Mouse (Mus musculus): ENCODE data around the gene Iqcn.

The Iqcn gene

DNA sequence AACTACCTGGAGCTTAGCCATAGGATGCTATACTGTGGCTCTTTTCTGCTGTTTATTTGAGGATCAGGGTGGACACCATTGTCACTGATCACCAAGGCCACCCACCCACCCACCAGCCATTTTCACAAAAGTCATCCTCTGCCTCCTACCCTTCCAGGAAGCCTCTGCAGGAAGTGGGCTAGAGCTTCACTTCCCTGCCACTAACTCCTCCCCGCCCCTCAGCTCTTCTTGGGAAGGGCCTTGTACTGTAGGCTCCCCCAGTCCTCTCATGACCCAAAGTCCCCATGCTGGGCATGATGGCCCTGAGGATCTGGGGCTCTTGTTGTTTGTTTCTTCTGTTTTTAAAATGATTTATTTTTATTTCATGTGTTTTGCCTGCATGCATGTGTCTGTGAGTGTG lies 27.9 kb upstream of the Iqcn start:
- in situ Hi-C loops (cut with MboI, MseI), result no loop called here

DNA sequence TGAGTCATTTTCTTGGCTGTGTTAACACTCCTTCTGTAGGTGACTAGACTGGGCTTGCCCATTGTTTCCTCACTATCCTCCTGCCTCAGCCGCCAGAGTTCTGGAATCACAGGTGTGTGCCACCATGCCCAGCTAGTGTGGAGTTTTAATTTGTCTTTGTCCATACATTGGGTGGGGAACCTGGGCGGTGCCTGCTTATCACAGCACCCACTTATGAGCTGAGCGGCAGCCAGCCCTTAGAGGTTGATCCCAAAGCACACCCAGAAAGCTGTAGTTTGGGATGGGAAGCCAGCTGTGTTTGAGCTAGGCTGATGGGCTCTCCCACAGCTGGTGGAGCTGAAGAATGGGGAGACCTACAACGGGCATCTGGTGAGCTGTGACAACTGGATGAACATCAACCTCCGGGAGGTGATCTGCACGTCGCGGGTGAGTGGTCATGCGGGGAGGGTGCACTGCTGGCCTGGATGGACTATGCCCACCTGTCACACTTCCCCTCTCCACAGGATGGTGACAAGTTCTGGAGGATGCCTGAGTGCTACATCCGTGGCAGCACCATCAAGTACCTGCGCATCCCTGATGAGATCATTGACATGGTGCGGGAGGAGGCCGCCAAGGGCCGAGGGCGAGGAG lies 25.7 kb upstream of the Iqcn start:
- in situ Hi-C loops (cut with MboI, MseI), result no loop called here

DNA sequence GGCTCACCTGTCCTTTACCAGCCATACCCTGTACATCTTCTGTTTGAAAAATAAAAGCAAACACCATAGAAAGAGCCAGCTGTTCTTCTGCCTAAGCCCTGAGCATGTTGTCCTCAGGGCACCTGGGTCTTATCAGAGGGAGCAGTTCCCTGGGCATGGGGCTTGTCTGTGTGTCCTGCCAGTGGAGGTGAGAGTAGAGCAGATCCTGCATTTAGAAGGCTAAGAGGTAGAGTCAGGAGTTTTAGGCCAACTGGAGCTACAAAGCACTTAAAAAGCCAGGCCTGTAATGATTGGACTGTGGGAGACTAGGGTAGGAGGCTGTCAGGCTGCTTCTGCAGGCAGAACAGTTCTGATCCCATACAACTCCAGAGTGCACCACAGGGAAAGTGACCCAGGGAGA lies 24.6 kb upstream of the Iqcn start:
- in situ Hi-C loops (cut with MboI, MseI), result no loop called here

DNA sequence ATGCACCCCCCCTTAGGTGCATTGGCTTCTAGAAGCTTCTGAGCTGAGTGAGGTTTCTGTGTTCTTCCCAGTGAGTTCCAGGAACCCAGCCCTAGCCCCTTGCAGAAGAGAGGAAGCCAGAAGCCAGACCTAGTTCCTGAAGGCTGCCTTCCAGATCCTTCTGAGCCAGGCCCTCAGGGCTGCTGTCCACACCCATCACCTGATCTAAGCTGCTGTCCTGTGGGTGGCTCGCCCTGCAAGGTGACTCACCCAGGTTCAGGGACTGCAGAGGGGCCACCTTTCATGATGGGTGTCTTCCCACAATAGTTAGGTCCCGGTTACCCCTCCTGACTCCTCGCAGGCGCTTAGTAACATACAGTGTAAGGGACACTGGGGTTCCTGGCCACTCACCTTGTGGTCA lies 23.9 kb upstream of the Iqcn start:
- in situ Hi-C loops (cut with MboI, MseI), result no loop called here

DNA sequence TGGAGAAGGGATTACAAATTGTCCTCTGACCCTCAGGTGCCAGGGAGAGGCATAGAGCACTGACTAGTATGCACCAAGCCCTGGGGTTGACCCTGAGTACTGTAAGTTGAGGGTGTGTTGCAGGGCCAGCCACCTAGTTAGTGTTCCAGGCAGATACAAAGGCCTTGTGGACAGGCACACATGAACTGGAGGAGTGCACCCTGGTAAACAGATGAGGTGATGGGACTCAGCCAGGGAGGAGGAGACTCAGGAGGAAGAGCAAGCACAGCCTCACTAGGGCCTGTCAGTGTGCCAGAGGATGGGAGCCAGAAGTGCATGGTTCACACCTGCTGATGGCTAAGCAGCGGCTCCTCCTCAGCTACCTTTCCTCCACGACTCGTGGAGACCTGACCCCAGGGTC lies 23.2 kb upstream of the Iqcn start:
- in situ Hi-C loops (cut with MboI, MseI), result no loop called here

DNA sequence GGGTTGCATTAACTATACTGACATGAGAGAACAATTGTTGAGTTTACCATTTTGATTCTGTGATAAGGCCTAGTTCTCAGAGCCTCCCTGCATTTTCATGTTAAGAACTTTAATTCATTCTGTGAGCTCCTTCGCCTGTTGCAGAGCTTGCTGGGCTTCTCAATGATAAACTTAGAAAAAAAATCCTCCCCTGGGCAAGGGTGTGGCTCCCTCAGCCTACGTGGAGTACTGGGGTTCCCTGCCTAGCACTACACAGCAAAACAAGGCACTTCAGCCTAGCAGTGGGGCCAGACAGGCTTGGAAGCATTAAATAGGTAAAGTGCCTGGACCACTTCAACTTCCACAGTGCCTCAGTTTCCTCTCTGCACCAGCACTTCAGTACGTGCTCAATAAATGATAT lies 21.8 kb upstream of the Iqcn start:
- in situ Hi-C loops (cut with MboI, MseI), result no loop called here

DNA sequence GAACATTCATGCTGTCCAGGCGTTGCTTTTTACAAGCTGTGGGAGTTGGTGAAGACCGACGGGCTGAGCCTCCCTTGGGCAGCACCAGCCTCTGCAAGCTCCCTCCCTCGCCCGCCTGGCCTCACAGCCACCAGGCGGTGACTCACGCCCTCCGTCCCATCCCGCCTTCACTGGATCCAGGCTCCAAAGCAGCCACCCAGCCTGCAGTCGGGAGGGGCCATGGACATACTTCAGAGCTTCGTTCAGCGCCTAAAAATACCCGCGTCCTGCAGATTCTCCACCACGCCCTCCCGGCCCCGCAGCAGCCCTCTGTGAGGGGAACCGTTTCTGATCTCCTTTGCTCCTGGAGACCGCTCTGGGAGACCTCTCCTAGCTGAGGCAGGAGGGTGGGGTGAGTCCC lies 21.1 kb upstream of the Iqcn start:
- in situ Hi-C loops (cut with MboI, MseI), result no loop called here

DNA sequence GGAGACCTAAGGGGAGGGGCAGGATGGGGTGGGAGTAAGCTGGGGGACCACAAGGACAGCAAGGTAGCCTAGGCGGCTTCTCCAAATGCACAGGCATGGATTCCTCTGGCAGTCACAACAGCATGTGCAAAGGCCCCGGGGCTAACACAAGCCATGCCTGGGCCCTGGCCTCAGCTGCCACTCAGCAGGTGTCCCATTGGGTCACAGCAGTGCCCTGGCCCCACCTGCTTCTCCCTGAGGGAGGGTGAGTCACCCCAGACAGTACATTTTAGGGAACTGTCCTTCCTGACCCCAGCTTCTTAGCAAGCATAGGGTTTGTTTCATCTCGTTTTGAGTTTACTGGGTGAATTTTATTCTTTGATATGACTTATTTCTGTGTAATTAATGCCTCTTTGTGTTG lies 20.6 kb upstream of the Iqcn start:
- in situ Hi-C loops (cut with MboI, MseI), result no loop called here

DNA sequence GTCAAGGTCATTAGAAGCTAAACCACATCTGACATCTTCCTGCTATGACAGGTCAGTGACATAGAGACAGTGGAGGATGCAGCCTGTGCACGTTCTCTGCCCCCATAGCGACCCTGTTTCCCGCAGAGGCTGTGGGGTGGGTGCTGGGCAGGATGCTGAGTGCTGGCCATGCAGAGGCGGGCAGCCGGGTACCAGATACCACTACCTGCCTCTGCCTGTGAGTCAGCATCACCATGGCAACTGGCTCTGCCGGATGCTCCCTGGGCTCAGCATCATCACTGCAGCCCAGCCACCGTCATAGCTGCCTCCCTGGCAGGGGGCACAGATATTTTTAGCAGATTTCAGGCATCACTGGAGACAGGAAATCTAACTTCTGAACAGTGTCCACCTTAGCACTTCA lies 19.0 kb upstream of the Iqcn start:
- in situ Hi-C loops (cut with MboI, MseI), result no loop called here

DNA sequence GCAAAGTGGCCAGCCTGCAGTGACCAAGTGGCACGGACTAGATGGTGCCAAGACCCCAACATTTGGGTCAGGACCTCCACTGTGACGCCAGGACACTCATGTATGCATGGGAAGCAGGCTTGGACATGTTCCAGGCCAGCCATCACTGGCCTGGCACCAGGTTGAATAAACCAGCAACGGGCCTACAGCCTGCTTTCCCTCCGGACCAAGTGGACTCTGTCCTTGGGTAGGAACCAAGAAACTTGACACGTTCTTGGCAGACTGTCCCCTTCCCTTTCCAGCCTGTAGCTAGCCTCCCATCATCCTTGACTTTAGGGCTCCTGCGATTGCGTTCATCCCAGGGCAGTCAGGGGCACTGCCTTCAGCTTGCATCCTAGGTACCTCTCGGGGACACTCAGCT lies 15.7 kb upstream of the Iqcn start:
- in situ Hi-C loops (cut with MboI, MseI), result no loop called here

DNA sequence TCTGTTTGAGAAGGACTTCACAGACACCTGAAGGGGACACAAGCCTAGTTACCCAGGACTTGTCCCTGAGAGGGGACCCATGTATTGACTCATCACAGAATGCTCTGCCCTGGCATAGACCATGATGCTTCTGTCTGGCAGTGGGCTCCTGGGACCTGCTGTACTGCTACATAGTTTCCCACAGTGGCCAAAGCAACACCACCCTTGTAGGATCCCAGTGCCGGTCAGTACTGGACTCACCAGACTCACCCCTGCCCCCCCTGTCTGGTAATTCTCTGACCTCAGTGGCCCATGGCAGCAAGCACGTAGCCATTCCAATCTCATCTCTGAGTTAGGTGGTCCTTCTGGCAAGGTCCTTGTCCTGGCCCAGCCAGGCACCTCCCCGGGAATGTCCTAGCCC lies 15.1 kb upstream of the Iqcn start:
- in situ Hi-C loops (cut with MboI, MseI), result no loop called here

DNA sequence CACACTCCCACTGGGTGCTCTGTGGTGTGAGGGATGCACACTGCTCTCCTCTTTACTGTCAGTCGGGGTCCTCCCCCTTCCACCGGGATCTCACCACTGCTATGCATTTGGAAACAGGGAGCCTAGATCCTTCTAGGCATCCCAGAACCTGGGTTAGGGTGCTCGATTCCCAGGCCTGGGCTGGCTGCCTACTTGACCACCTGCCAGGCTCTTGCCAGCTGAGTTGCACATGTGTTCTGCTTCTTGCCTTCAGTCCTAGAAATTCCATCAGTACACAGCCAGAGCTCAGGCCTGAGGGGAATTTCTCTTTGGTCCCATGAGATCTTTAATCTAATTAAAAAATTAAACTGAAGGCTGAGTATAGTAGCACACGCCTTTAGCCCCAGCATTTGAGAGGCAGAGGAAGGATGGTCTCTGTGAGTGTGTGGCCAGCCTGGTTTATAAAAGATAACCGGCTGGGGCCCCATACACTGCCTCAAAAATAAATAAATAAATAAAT lies 13.3 kb upstream of the Iqcn start:
- in situ Hi-C loops (cut with MboI, MseI), result no loop called here

DNA sequence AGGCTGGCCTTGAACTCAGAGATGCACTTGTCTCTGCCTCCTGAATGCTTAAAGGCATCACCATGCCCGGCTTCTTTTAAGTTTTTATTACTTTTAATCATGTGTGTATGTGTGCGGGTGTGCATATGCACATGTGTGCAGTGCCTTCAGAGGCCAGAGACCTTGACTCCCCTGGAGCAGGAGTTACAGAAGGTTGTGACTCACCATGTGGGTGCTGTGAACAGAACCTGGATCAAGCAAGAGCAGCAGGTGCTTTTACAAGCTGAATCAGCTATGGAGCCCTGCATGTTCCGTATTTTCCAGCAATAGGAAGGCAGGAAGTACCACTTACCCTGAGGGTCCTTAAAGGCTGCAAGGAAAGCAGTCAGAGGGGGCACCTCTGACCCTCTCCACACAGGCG lies 12.0 kb upstream of the Iqcn start:
- in situ Hi-C loops (cut with MboI, MseI), result no loop called here

DNA sequence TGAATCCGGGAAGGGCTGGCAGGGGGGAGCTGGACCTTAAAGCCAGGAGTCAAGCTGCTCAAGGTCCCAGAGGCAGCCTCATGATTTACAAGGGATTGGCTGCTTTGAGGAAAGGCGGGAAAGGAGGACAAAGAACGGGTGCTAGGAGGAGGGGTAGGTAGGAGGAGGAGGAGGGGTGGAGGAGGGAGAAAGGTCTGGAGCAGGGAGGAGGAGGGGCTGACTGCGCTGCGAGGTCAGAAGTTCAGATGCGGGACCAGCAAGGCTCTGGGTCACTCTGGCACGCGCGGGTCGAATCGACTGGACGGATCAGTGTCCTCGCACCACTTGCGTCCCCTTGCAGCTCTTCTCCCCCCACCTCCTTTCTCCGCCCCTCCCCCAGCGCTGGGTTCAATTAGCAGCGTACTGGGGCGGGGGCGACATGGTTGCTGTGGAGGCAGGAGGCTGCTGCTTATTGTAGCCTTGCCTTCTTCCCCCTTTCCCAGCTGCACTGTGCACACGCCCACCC lies 11.5 kb upstream of the Iqcn start:
- in situ Hi-C loops (cut with MboI, MseI), result no loop called here

DNA sequence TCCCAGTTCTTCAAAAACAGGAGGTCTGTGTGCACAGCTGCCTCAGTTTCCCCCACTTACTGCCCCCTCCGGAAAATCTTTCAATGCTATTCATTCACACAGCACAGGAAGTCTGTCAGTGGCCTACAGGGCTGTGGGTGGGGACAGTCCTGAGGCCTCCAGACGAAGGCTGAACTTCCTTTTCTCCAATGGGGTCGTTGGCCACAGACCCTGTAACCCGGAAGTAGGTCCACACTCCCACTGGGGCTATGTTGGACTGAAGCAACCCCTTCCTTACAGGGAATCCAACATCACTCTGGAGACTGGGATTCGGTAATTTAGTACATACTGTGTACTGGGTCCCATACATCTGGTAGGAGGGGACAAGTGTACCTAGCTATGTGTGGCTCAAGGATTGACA lies 9.6 kb upstream of the Iqcn start:
- in situ Hi-C loops (cut with MboI, MseI), result no loop called here

DNA sequence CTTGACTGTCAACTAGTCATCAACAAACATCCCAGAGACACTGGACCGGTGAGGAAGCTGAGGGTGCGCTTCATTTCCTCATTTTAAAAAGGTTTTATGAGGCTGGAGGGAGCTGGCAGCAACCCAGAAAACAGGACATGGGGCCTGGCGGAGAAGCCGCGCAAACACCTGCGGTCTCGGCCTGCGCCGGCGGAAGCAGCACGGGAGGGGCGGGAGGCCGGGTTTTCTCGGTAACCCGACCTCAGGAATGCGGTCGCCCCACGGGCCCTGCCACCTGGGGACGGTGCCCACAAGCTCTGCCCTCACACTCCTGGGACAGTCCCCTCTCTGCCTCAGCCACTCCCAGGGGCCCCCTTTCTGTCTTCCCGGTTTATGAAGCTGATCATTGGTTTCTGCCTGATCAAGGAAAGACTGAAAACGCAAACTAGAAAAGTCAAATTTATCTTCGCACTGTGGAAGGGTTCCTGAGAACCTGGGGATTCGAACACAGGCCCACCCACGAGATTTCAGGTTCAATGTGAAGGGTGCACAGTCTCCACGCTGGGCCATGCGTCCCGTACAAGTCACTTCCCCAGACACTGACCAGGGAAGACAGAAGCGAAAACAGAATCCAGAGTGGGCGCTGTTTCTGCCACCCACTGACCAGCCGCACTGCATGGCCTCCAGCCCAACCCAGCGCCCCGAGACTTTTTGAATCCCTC lies 7.8 kb upstream of the Iqcn start:
- in situ Hi-C loops (cut with MboI, MseI), result no loop called here

DNA sequence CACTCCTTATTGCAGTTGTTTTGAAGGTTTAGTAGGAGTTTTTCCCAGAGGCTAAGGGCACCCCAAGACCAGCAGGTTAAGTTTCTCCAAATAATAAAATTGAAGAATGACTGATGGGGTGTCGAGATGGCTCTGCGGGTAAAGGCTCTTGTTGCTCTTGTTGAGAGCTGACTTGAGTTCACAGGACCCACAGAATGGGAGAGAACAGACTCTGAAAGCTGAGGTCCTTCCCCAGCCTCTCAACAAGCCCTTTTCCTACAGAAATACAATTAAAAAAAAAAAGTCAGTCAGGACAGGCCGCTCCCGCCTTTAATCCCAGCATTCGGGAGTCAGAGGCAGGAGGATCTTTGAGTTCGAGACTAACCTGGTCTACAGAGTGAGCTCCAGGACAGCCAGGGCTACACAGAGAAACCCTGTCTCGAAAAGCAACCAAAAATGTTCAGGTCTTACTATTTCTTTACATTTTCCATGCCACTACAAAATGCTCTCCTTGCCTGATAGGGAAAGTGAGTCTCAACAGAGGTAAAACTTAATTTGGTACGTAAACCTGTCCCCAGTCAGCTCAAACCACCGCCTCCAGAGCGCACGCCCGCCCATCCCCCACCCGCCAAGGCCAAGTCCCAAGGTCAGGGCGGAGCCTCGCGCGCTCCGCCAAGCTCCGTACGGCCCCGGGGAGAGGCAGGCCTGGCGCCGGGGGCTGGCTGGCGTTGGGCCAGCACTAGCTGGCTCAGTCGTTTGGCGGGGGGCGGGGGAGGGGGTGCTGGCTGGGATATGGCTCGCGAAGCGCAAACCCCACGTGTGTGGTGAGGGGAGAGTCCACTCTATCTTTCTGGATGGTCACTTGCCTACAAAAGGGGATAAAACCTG lies 7.0 kb upstream of the Iqcn start:
- in situ Hi-C loops (cut with MboI, MseI), result no loop called here

DNA sequence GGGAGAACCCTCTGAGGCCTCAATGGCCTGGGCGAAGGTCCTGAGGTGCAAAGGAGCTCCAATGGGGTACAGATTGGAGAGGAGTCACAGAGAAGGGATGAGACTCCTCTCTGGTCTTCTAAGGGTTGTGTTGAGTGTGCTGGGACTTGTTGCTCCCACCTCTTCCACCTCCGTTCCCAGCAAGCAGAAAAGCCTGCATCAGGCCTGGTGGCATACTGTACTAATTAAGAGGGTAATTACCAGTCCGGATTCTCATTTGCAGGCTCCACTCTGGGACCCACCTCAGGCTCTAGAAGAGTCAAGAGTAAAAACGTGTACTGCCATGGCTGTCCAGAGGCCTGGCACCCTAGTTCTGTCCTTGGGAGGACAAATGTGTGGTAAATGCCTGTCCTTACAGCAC lies 6.3 kb upstream of the Iqcn start:
- in situ Hi-C loops (cut with MboI, MseI), result no loop called here

DNA sequence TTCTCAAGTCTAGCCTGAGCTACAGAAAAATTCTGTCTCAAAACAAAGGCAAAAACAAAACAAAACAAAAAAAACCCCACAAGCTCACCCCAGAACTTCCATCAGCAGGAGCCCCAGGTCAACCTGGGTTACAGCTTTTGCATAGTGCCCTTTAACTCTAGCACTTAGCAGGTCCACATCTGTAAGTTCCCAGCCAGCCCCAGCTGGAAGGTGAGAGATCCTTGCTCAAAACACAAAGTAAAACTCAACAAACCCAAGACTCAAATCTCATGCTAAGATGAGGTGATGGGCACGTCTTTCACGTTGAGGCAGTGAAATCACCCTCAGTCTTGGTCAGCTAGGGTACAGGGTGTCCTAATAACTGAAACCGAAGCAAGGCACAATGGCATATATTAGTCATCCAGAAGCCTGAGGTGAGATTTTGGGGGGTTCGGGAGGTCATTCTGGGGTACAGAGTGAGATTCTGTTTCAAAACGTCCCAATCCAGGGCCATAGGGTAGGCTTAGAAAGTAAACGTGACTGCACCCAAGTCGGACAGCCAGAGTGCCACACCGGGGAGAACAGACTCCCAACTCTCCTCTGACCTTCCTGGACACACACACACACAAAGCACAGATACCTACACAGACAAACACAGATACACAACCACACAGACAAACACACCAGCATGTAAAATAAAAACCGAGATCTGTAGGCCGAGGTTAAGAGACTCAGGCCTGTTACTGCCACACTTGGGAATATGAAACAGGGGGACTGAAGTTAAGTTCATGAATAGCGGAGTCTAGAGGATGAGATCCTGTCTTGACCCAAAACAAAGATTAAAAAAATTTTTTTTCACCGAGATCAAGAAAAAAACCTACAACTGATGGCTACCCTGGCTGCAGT lies 5.6 kb upstream of the Iqcn start:
- in situ Hi-C loops (cut with MboI, MseI), result no loop called here

DNA sequence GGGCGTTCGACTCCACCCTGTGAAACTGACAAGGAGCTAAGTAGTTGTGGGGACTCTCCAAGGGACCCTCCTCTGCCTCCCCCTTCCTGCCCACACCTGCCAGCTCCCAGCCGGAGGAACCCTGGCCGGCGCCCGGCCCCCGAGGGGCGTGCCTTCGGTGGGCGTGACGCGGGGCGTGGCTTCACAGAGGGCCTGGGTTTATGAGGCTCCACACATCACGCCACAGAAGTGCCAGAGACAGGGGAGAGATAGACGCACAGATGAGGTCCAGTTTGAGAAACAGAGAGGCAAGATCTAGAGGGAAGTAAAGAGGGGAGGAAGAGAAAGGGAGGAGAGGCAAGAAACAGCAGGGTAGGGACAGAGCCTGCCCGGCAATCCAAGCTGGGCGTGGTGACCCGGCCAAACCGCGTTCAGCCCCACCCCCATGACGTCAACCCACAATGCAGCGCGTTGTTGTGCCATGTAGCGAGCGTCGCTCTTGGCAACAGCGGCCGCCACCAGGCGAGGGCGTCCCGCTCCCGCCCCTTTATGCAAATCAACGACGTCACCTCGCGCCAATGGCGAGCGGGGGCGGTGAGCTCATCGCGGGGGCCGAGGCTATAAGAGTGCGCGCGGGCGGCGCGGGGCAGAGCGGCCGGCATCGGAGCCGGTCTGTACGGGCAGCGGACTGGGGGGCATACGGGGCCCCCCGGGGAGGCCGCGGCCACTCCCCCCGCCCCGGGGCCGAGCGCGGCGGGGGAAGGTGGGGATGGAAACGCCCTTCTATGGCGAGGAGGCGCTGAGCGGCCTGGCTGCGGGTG lies 4.7 kb upstream of the Iqcn start, which contains the start of gene Jund:
TSS of gene Jund (plus strand) at position 640 of the 800 bp plus-strand sequence.
- in situ Hi-C loops (cut with MboI, MseI), result no loop called here
